Mouse (Mus musculus) ES-E14 (cell line): ENCODE data around the gene Mgll. TPM values are rescaled to one million over a fixed set of nuclear protein-coding genes. Genes with fewer than 3 reads are reported as not detected.
A peak's percentile ranks its signal among the peaks of the same experiment; 100 is the strongest.

Source experiments
- DNase-seq: peaks from one replicate; pipeline ENCODE4 v3.0.0-alpha.2; 2013; ENCODE audit warnings: low read depth, low spot score
- H3K27ac ChIP-seq: 2 replicates; pipeline ENCODE4 v1.5.1; 2012; ENCODE audit warnings: low read depth, mild to moderate bottlenecking, low read length, moderate library complexity, mixed read lengths; ENCODE audit not compliant: poor library complexity, insufficient read depth, severe bottlenecking
- H3K36me3 ChIP-seq: 2 replicates; pipeline ENCODE4 v1.6.1; 2012; ENCODE audit warnings: mild to moderate bottlenecking, low read length, moderate library complexity, mixed read lengths; ENCODE audit not compliant: control insufficient read depth, poor library complexity, insufficient read depth, severe bottlenecking
- H3K4me1 ChIP-seq, 2 experiments: fragments of 150-350 bp in 1 of 2; sonication (generic) in 1 of 2; 2 replicates each; pipeline ENCODE4 v1.6.1; 2012; ENCODE audit warnings: low read length in 2 of 2, mild to moderate bottlenecking in 1 of 2, mixed read lengths in 1 of 2; ENCODE audit not compliant: control insufficient read depth in 2 of 2, insufficient read depth in 2 of 2, poor library complexity in 1 of 2
- H3K4me3 ChIP-seq, 2 experiments: fragments of 150-350 bp in 1 of 2; sonication (generic) in 1 of 2; 2 replicates each; pipeline ENCODE4 v1.5.1; 2012; ENCODE audit warnings: low read length in 2 of 2, low read depth in 1 of 2, mild to moderate bottlenecking in 1 of 2, mixed read lengths in 1 of 2; ENCODE audit not compliant: insufficient read depth in 1 of 2, poor library complexity in 1 of 2, severe bottlenecking in 1 of 2
- H3K9ac ChIP-seq: 2 replicates; pipeline ENCODE4 v1.6.1; 2012; ENCODE audit warnings: low read depth, mild to moderate bottlenecking, low read length, mixed read lengths; ENCODE audit not compliant: poor library complexity, insufficient read depth, severe bottlenecking
- H3K9me3 ChIP-seq: fragments of 150-350 bp; sonication (generic); 2 replicates; pipeline ENCODE4 v1.6.1; 2012; ENCODE audit warnings: low read depth, mild to moderate bottlenecking, low read length; ENCODE audit not compliant: control insufficient read depth, insufficient read depth
- CHD2 ChIP-seq: IDR thresholded peaks from 2 replicates; pipeline ENCODE4 v1.6.1; 2014; ENCODE audit warnings: mild to moderate bottlenecking, low read depth, low read length, inconsistent platforms
- HCFC1 ChIP-seq: IDR thresholded peaks from 2 replicates; pipeline ENCODE4 v1.6.1; 2012; ENCODE audit warnings: low read length, inconsistent platforms, borderline replicate concordance; ENCODE audit not compliant: insufficient read depth
- MAFK ChIP-seq: IDR thresholded peaks from 2 replicates; pipeline ENCODE4 v1.6.1; 2014; ENCODE audit warnings: mild to moderate bottlenecking, low read depth, low read length, inconsistent platforms; ENCODE audit not compliant: insufficient read depth
- ZC3H11A ChIP-seq: IDR thresholded peaks from 2 replicates; pipeline ENCODE4 v1.6.1; 2012; ENCODE audit warnings: low read depth, mild to moderate bottlenecking, inconsistent platforms, low read length, borderline replicate concordance
- ZNF384 ChIP-seq: IDR thresholded peaks from 2 replicates; pipeline ENCODE4 v1.6.1; 2012; ENCODE audit warnings: low read depth, low read length, inconsistent platforms
- in situ Hi-C, 2 experiments: fragments of 600-800 bp; cut with MboI; formaldehyde crosslinking; loops; one replicate each; pipeline ENCODE4 v1.15.1; 2025; ENCODE audit warnings: low sequenced_read_pairs in 2 of 2, inconsistent platforms in 1 of 2; ENCODE audit not compliant: unreplicated experiment in 2 of 2
- total RNA-seq: library from RNA; depleted of rRNA; stranded (reverse); fragments of 300-350 nt; gene quantifications from 2 replicates; pipeline ENCODE4 v1.2.3, GENCODE M21; 2012

The Mgll gene
- total RNA-seq, 1 experiment: 8.4 TPM

GRCm38 (mm10) chr6:88775267-88775666, 51.1 kb downstream of the Mgll start:
- Histone ChIP-seq H3K27ac (no peak overlapping the region), H3K4me1 (peaks cover 2 to 12% of the 10 kb centered on the region in 2 experiments; a peak in 2 of 4 replicates), H3K9ac (no peak overlapping the region), H3K4me3 (no peak overlapping the region), H3K36me3 (no peaks in the 10 kb centered on the region), H3K9me3 (no peaks in the 10 kb centered on the region)
- peak; percentile 21 for DNase-seq
- in situ Hi-C loops: no loop called here
- no peak for TF ChIP-seq MAFK
- TF ChIP-seq ZNF384: no peak
- no peak for TF ChIP-seq HCFC1
- TF ChIP-seq CHD2: no peak
- no peak for TF ChIP-seq ZC3H11A

DNA sequence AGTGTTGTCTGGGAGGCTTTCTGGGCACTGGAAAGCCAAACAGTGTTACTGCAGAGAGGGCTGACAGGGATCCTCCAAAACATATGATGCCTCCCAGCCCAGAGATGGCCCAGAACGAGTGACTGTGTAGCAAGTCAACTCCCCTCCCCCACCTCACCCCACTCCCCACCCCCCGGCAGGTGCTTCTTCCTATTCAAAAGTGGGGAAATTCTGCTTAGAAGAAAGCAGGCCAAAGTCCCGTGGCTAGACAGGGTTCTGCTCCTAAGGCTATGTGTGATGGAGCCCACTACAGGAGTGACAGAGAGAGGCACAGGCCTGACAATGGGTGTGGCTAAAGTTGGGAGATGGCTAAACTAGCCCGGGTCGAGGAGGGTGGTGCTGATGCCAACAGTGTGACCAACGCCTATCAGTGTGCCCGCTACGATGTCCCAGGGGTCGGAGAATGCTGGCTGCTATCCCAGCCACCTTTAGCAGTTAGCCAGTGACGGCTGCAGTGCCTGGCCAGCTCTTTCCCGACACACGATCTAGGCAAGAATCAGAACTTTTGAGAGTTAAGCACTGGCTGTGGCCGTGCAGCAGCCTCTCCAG, 52.2 kb downstream of the Mgll start:
- Histone ChIP-seq H3K4me3 (no peak overlapping the region), H3K36me3 (no peaks in the 10 kb centered on the region), H3K9me3 (no peaks in the 10 kb centered on the region), H3K9ac (no peak overlapping the region), H3K4me1 (peaks cover 2 to 12% of the 10 kb centered on the region in 2 experiments; a peak in 2 of 4 replicates), H3K27ac (no peak overlapping the region)
- no peak for DNase-seq
- in situ Hi-C loops: no loop called here
- TF ChIP-seq MAFK (no peak), ZC3H11A (no peak), HCFC1 (no peak), ZNF384 (no peak), CHD2 (no peak)

DNA sequence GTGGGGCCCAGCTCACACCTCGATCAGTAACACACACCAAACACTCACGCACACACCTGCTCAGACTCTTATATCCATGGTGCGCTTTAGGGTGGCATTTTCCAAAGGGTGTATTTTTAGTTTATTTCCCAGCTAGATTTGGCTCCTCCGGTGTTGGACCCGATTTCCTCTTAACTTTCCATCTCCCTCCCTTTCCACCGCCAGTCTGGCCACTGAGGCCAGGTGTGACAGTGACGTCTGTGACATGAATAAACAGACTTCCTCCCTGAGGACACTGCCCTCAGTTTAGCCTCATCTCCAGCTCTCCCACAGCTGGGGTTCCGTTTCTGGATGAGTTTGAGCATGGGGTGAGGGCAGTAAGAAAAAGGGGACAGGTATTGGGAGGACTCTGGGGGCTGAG, 52.8 kb downstream of the Mgll start:
- Histone ChIP-seq H3K27ac (no peak overlapping the region), H3K4me3 (no peak overlapping the region), H3K36me3 (no peaks in the 10 kb centered on the region), H3K9ac (no peak overlapping the region), H3K4me1 (peaks cover 2 to 15% of the 10 kb centered on the region in 2 experiments; a peak in 2 of 4 replicates), H3K9me3 (no peaks in the 10 kb centered on the region)
- no peak for TF ChIP-seq HCFC1
- no peak for TF ChIP-seq ZC3H11A
- no peak for TF ChIP-seq CHD2
- no peak for TF ChIP-seq ZNF384
- TF ChIP-seq MAFK: no peak
- in situ Hi-C loops: no loop called here
- no peak for DNase-seq

DNA sequence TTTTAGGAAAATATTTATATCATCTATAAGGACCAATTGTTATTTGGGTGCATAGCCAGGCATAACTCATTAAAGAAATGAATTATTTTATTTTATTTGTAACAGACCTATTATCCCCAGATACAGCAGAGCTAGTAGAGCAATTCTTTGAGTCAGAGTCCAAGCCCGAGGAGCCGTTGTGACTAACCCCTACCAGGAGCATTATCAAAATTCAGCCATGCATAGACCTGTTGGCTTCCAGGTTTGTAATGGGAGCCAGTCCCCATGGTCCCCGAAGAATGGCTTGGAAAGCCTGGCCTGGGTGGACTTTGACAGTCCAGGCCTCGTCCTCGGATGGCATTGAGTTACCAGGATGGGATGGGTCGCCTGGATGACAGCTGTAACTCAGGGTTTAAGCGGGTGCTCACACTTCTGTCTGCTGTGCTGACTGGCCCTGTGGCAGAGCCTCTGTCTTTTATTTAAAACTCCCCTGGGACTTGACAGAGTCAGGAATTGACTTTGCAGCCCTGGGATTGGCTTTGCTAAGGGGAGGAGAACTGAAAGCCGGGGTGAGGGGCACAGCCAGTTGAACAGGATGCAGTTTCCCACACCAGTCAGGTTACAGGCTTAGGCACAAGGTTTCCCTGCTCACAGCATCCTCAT, 54.0 kb downstream of the Mgll start:
- no peak for DNase-seq
- Histone ChIP-seq H3K27ac (no peak overlapping the region), H3K9me3 (no peaks in the 10 kb centered on the region), H3K4me3 (no peak overlapping the region), H3K9ac (no peak overlapping the region), H3K36me3 (no peaks in the 10 kb centered on the region), H3K4me1 (peaks cover 6 to 17% of the 10 kb centered on the region in 2 experiments; a peak in 2 of 4 replicates)
- in situ Hi-C loops: no loop called here
- TF ChIP-seq ZC3H11A (no peak), MAFK (no peak), ZNF384 (no peak), CHD2 (no peak), HCFC1 (no peak)
